Mouse (Mus musculus): ENCODE data around the gene 1700019N19Rik. TPM values are rescaled to one million over a fixed set of nuclear protein-coding genes. Genes with fewer than 3 reads are reported as not detected.

Gene 1700019N19Rik
- total RNA-seq (2023), result not detected in 4 replicates

DNA sequence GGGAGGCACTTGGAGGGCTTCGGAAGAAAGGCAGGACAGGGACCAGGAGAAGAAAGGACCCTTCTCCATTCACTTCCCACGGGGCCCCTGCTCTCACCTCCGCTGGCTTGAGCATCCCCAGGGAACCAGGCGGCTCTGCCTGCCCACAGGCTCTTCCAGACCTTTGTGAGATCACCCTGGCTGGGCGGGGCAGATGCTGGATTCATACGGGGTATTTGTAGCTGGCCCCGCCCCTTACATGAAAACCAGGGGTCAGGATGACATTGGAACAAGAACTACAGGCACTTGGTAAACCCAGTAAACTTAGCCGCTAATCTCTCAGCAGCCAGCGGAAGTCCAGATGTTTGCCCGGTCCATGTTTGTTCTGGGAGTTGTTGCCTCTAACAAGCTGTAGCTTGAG is at the start of gene 1700019N19Rik:
Gene 1700019N19Rik (minus strand): TSS at position 178 of the 400 bp plus-strand sequence.

DNA sequence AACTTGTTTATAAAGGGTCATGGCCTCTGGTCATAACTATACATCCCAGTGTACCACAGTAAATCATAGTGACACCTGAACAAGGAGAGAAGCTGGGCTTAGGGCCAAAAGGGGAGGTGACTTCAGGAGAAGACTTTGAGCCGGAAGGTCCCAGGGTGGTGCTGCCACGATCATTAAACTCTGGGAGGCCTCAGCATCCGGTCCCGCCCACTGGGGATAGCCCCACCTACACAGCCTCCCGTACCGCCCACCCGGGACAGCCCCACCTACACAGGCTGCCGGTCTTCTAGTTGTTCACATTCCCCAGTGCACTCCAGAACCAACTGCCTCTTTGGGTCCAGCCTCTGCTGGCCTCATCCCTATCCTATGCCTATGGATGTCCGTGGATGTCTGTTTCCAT is 34.8 kb downstream of the 1700019N19Rik start, which contains the start of gene Pnliprp2:
Gene Pnliprp2 (plus strand): TSS at position 297 of the 400 bp plus-strand sequence.

Other genes starting within 250 kb of the 1700019N19Rik start
- 0.52 to 0.89 TPM (median 0.63 TPM) in 3 of 4 replicates, not detected in the other for gene Pnlip, start 142.0 kb downstream of the 1700019N19Rik start, total RNA-seq (2023)
- not detected in 4 replicates for gene Pnliprp1, start 65.6 kb downstream of the 1700019N19Rik start, total RNA-seq (2023)
- gene Pnliprp2, start 34.7 kb downstream of the 1700019N19Rik start, total RNA-seq (2023), result 0.36 TPM in 1 of 4 replicates, not detected in the others
- gene Eno4, start 149.0 kb upstream of the 1700019N19Rik start, total RNA-seq (2023), result not detected in 4 replicates
- 3.9 to 5.1 TPM (median 4.6 TPM) in 4 replicates for gene Hspa12a, start 149.2 kb upstream of the 1700019N19Rik start, total RNA-seq (2023)

Data from B cell, adult 62 days (primary cell).